Mouse (Mus musculus) midbrain, embryonic 13.5 days (tissue): ENCODE measurements around the gene Zc3h12b. TPM values are rescaled to one million over a fixed set of nuclear protein-coding genes. Genes with fewer than 3 reads are reported as not detected.
"Not testable (repeated sequence)": the region's sequence is repeated elsewhere in the genome, so short reads cannot be mapped to it uniquely, and the experiment has no call there.

Experiments
- ATAC-seq: fragments of 200-750 bp; cut with Nextera tagmentation; 2 replicates; pipeline ENCODE4 v1.8.0; 2017; ENCODE audit warnings: mild to moderate bottlenecking, moderate TSS enrichment, moderate library complexity
- H3K27ac ChIP-seq: fragments of 300-500 bp; sonication (generic); 2 replicates; pipeline ENCODE4 v1.5.1; 2015; ENCODE audit warnings: inconsistent platforms, mild to moderate bottlenecking, moderate library complexity
- H3K27me3 ChIP-seq: fragments of 300-500 bp; sonication (generic); 2 replicates; pipeline ENCODE4 v1.6.1; 2015; ENCODE audit warnings: mild to moderate bottlenecking, inconsistent platforms
- H3K36me3 ChIP-seq: fragments of 300-500 bp; sonication (generic); 2 replicates; pipeline ENCODE4 v1.6.1; 2015; ENCODE audit warnings: mild to moderate bottlenecking, inconsistent platforms
- H3K4me1 ChIP-seq: fragments of 300-500 bp; sonication (generic); replicated peaks from 2 replicates; pipeline ENCODE4 v1.6.1; 2015; ENCODE audit warnings: inconsistent platforms
- H3K4me2 ChIP-seq: fragments of 300-500 bp; sonication (generic); replicated peaks from 2 replicates; pipeline ENCODE4 v1.6.1; 2015; ENCODE audit warnings: moderate library complexity, mild to moderate bottlenecking, inconsistent platforms
- H3K4me3 ChIP-seq: fragments of 300-500 bp; sonication (generic); replicated peaks from 2 replicates; pipeline ENCODE4 v1.5.1; 2015; ENCODE audit warnings: mild to moderate bottlenecking, inconsistent platforms
- H3K9ac ChIP-seq: fragments of 300-500 bp; sonication (generic); replicated peaks from 2 replicates; pipeline ENCODE4 v1.6.1; 2015; ENCODE audit warnings: mild to moderate bottlenecking, inconsistent platforms
- H3K9me3 ChIP-seq: fragments of 300-500 bp; sonication (generic); 2 replicates; pipeline ENCODE4 v1.6.1; 2016; ENCODE audit warnings: mild to moderate bottlenecking, inconsistent platforms
- WGBS: fragments of 180-500 bp; shearing (Covaris S2); methylation state at CpG from one replicate; pipeline ENCODE4 v1.1.7; 2015; 5-methylcytosine and 5-hydroxymethylcytosine counted together
- polyA plus RNA-seq: library from polyadenylated mRNA; unstranded; fragments of >200 nt; fragmentation: Nextera tagmentation; extraction: Ambion mirVana; gene quantifications from 2 replicates; pipeline ENCODE4 v1.2.1, GENCODE M21; 2015

Gene Zc3h12b
- polyA plus RNA-seq, 1 experiment from 2014 or later = 2.7 TPM

GRCm38 (mm10) chrX:95950776-95951175 is 239.3 kb downstream of the Zc3h12b start:
- Histone ChIP-seq H3K27ac (no peak overlapping the region), H3K9ac (no peak overlapping the region), H3K27me3 (no peaks in the 10 kb centered on the region), H3K4me1 (peaks cover 7% of the 10 kb centered on the region), H3K4me2 (no peak overlapping the region), H3K4me3 (no peak overlapping the region), H3K9me3 (no peaks in the 10 kb centered on the region), H3K36me3 (peaks cover 26% of the 10 kb centered on the region; the same call in 1 of the 2 replicates)
- ATAC-seq = no peak
- WGBS = 48% methylated on average over 3 of the region's 3 CpGs

GRCm38 (mm10) chrX:95956497-95957293 is 245.2 kb downstream of the Zc3h12b start, which contains the start of gene Las1l:
TSS of gene Las1l (minus strand) at chrX:95956962.
- peak within 1 kb of the TSS; percentile 25; the same call in 1 of the 2 replicates for H3K27ac ChIP-seq
- H3K36me3 ChIP-seq = no peaks in the 10 kb centered on the region
- peak within 1 kb of the TSS; percentile 56 for H3K4me3 ChIP-seq
- 22% methylated on average over 42 of the region's 42 CpGs for WGBS
- H3K27me3 ChIP-seq = 0 out of 2 replicates have a peak, but pooled peaks cover 3% of the 10 kb centered on the region
- H3K9ac ChIP-seq = peak within 1 kb of the TSS; percentile 60
- H3K9me3 ChIP-seq = no peaks in the 10 kb centered on the region
- ATAC-seq = peak; percentile 100
- H3K4me2 ChIP-seq = peak within 1 kb of the TSS; percentile 68
- peaks cover 11% of the 10 kb centered on the region for H3K4me1 ChIP-seq

GRCm38 (mm10) chrX:95957461-95957860 is 246.0 kb downstream of the Zc3h12b start:
- not testable (repeated sequence) for H3K9ac ChIP-seq, H3K27me3 ChIP-seq, H3K36me3 ChIP-seq, H3K9me3 ChIP-seq
- 36% methylated on average over 11 of the region's 11 CpGs for WGBS
- Histone ChIP-seq H3K4me1 (peaks cover 11% of the 10 kb centered on the region), H3K4me3 (peak overlapping the region; percentile 56), H3K4me2 (peak overlapping the region; percentile 49), H3K27ac (0 out of 2 replicates have a peak overlapping the region, but pooled peaks have one; percentile 25)
- peak; percentile 7 for ATAC-seq

GRCm38 (mm10) chrX:95963366-95963765 is 251.9 kb downstream of the Zc3h12b start:
- 98% methylated on average over 2 of the region's 2 CpGs for WGBS

GRCm38 (mm10) chrX:95965036-95965435 is 253.6 kb downstream of the Zc3h12b start:
- H3K4me1 ChIP-seq = no peaks in the 10 kb centered on the region
- no peaks in the 10 kb centered on the region for H3K27me3 ChIP-seq
- H3K4me2 ChIP-seq = no peak overlapping the region
- no peaks in the 10 kb centered on the region for H3K36me3 ChIP-seq
- no peaks in the 10 kb centered on the region for H3K9me3 ChIP-seq
- ATAC-seq = no peak
- 82% methylated on average over 6 of the region's 6 CpGs for WGBS
- H3K9ac ChIP-seq = no peak overlapping the region
- H3K4me3 ChIP-seq = no peak overlapping the region
- no peak overlapping the region for H3K27ac ChIP-seq

More at GRCm38 (mm10) chrX:95963366-95963765, 251.9 kb downstream of the Zc3h12b start:
- H3K27me3 ChIP-seq = 0 out of 2 replicates have a peak, but pooled peaks cover 3% of the 10 kb centered on the region
- no peaks in the 10 kb centered on the region for H3K4me1 ChIP-seq
- ATAC-seq = no peak
- no peaks in the 10 kb centered on the region for H3K36me3 ChIP-seq
- no peak overlapping the region for H3K9ac ChIP-seq
- H3K4me3 ChIP-seq = no peak overlapping the region
- H3K9me3 ChIP-seq = no peaks in the 10 kb centered on the region
- H3K27ac ChIP-seq = no peak overlapping the region
- no peak overlapping the region for H3K4me2 ChIP-seq

- 26% methylated on average over 28 of the region's 28 CpGs for WGBS
Measured at GRCm38 (mm10) chrX:95967847-95968593, 256.5 kb downstream of the Zc3h12b start.

GRCm38 (mm10) chrX:95968594-95968965 is 257.1 kb downstream of the Zc3h12b start:
- Histone ChIP-seq H3K4me1 (no peaks in the 10 kb centered on the region), H3K4me2 (peak overlapping the region; percentile 57), H3K9me3 (no peaks in the 10 kb centered on the region), H3K27ac (peak overlapping the region; percentile 93), H3K4me3 (peak overlapping the region; percentile 38), H3K27me3 (no peaks in the 10 kb centered on the region), H3K9ac (peak overlapping the region; percentile 64), H3K36me3 (no peaks in the 10 kb centered on the region)
- 26% methylated on average over 6 of the region's 6 CpGs for WGBS
- peak; percentile 94 for ATAC-seq

More at GRCm38 (mm10) chrX:95967847-95968593, 256.5 kb downstream of the Zc3h12b start:
- no peaks in the 10 kb centered on the region for H3K4me1 ChIP-seq
- peak overlapping the region; percentile 93 for H3K27ac ChIP-seq
- H3K9me3 ChIP-seq = no peaks in the 10 kb centered on the region
- no peaks in the 10 kb centered on the region for H3K27me3 ChIP-seq
- H3K4me2 ChIP-seq = peak overlapping the region; percentile 57
- peak; percentile 88 for ATAC-seq
- H3K9ac ChIP-seq = peak overlapping the region; percentile 64
- H3K4me3 ChIP-seq = peak overlapping the region; percentile 38
- no peaks in the 10 kb centered on the region for H3K36me3 ChIP-seq

GRCm38 (mm10) chrX:95969116-95969515 is 257.6 kb downstream of the Zc3h12b start:
- no peak; the same call in 1 of the 2 replicates for ATAC-seq

GRCm38 (mm10) chrX:95969936-95970335 is 258.5 kb downstream of the Zc3h12b start:
- Histone ChIP-seq H3K4me2 (no peak overlapping the region), H3K36me3 (no peaks in the 10 kb centered on the region), H3K9me3 (no peaks in the 10 kb centered on the region), H3K4me3 (no peak overlapping the region), H3K9ac (no peak overlapping the region), H3K4me1 (no peaks in the 10 kb centered on the region), H3K27me3 (no peaks in the 10 kb centered on the region), H3K27ac (no peak overlapping the region)
- WGBS = 76% methylated on average over 9 of the region's 9 CpGs
- ATAC-seq = no peak

More at GRCm38 (mm10) chrX:95969116-95969515, 257.6 kb downstream of the Zc3h12b start:
- no peak overlapping the region for H3K4me3 ChIP-seq
- H3K36me3 ChIP-seq = no peaks in the 10 kb centered on the region
- H3K27me3 ChIP-seq = no peaks in the 10 kb centered on the region
- no peaks in the 10 kb centered on the region for H3K9me3 ChIP-seq
- H3K9ac ChIP-seq = no peak overlapping the region
- peak overlapping the region; percentile 65 for H3K27ac ChIP-seq
- 45% methylated on average over 6 of the region's 6 CpGs for WGBS
- H3K4me1 ChIP-seq = no peaks in the 10 kb centered on the region
- peak overlapping the region; percentile 57; the same call in 1 of the 2 replicates for H3K4me2 ChIP-seq

Other genes with a start within 250 kb of the Zc3h12b start
- gene Asb12, start 153.7 kb upstream of the Zc3h12b start, polyA plus RNA-seq = 0.12 and 0.37 TPM in 2 replicates
- not detected in 2 replicates for gene Pfn5, start 153.6 kb upstream of the Zc3h12b start, polyA plus RNA-seq
- gene Zc4h2, start 53.2 kb upstream of the Zc3h12b start, polyA plus RNA-seq = 82.7 and 89.4 TPM in 2 replicates
- 98.2 TPM in 2 replicates for gene Las1l, start 245.3 kb downstream of the Zc3h12b start, polyA plus RNA-seq